Mouse (Mus musculus): ENCODE measurements around the gene Kdelr2.

Kdelr2 gene

GRCm38 (mm10) chr5:143400501-143400900, 3.1 kb upstream of the Kdelr2 start:
- in situ Hi-C loops (cut with MboI, MseI): no loop called here

GRCm38 (mm10) chr5:143401556-143401955, 2.1 kb upstream of the Kdelr2 start:
- in situ Hi-C loops (cut with MboI, MseI): no loop called here

GRCm38 (mm10) chr5:143404148-143404930, 701 bp downstream of the Kdelr2 start:
- in situ Hi-C loops (cut with MboI, MseI): no loop called here

GRCm38 (mm10) chr5:143405200-143405599, 1.6 kb downstream of the Kdelr2 start:
- in situ Hi-C loops (cut with MboI, MseI): no loop called here

GRCm38 (mm10) chr5:143406548-143406947, 2.9 kb downstream of the Kdelr2 start:
- in situ Hi-C loops (cut with MboI, MseI): no loop called here

- in situ Hi-C loops (cut with MboI, MseI): no loop called here
Measured at GRCm38 (mm10) chr5:143409239-143409638, 5.6 kb downstream of the Kdelr2 start.

GRCm38 (mm10) chr5:143410841-143411395, 7.3 kb downstream of the Kdelr2 start:
- in situ Hi-C loops (cut with MboI, MseI): no loop called here

- in situ Hi-C loops (cut with MboI, MseI): no loop called here
Measured at GRCm38 (mm10) chr5:143421484-143421883, 17.8 kb downstream of the Kdelr2 start.

GRCm38 (mm10) chr5:143422990-143423389, 19.4 kb downstream of the Kdelr2 start:
- in situ Hi-C loops (cut with MboI, MseI): no loop called here

GRCm38 (mm10) chr5:143423899-143424519, 20.4 kb downstream of the Kdelr2 start:
- in situ Hi-C loops (cut with MboI, MseI): no loop called here

GRCm38 (mm10) chr5:143434421-143434820, 30.8 kb downstream of the Kdelr2 start:
- in situ Hi-C loops (cut with MboI, MseI): no loop called here

GRCm38 (mm10) chr5:143441298-143441697, 37.7 kb downstream of the Kdelr2 start:
- in situ Hi-C loops (cut with MboI, MseI): no loop called here

GRCm38 (mm10) chr5:143441753-143442152, 38.1 kb downstream of the Kdelr2 start:
- in situ Hi-C loops (cut with MboI, MseI): no loop called here

GRCm38 (mm10) chr5:143463671-143464070, 60.0 kb downstream of the Kdelr2 start:
- in situ Hi-C loops (cut with MboI, MseI): no loop called here

GRCm38 (mm10) chr5:143464100-143464756, 60.6 kb downstream of the Kdelr2 start, which contains the start of gene Daglb:
Gene Daglb, plus strand, starts transcription at chr5:143464584.
- in situ Hi-C loops (cut with MboI, MseI): no loop called here

GRCm38 (mm10) chr5:143464757-143465118, 61.1 kb downstream of the Kdelr2 start:
- in situ Hi-C loops (cut with MboI, MseI): no loop called here

- in situ Hi-C loops (cut with MboI, MseI): no loop called here
Measured at GRCm38 (mm10) chr5:143465156-143466085, 61.8 kb downstream of the Kdelr2 start.

- in situ Hi-C loops (cut with MboI, MseI): no loop called here
Measured at GRCm38 (mm10) chr5:143466891-143467669, 63.4 kb downstream of the Kdelr2 start.

GRCm38 (mm10) chr5:143467931-143468330, 64.3 kb downstream of the Kdelr2 start:
- in situ Hi-C loops (cut with MboI, MseI): no loop called here

- in situ Hi-C loops (cut with MboI, MseI): no loop called here
Measured at GRCm38 (mm10) chr5:143469628-143470027, 66.0 kb downstream of the Kdelr2 start.

Data from T-helper 2 cell (primary cell).